Mouse (Mus musculus): ENCODE measurements around the gene Gsta3.

DNA sequence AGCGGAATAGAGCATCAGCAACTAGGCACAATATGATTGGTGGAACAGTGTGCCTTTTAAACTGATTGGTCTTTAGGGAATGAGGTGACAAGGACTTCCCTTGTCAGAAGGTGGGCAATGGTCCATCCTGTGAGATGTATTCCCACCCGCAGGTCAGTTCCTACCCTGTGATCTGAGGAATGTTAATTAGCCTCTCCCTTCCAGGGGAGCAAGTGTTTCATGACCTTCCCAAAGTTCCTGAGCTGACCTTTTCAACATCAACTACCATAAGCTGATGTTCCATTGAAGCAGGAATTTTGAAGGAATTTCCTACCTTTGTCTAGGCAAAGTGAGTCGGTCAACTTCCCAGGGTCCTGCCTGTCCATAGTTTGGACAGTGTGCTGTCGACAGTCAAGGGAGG is 13.5 kb downstream of the Gsta3 start:
- TF ChIP-seq POLR2A (IDR thresholded peaks at IDR 0.05; ENCODE audit: insufficient read depth, low read depth, low read length) (no peak), CTCF (IDR thresholded peaks at IDR 0.05) (no peak), EP300 (IDR thresholded peaks at IDR 0.05; ENCODE audit: insufficient read depth, low read depth, low read length) (no peak)
